Mouse (Mus musculus): ENCODE results near the gene Taar7f.

DNA sequence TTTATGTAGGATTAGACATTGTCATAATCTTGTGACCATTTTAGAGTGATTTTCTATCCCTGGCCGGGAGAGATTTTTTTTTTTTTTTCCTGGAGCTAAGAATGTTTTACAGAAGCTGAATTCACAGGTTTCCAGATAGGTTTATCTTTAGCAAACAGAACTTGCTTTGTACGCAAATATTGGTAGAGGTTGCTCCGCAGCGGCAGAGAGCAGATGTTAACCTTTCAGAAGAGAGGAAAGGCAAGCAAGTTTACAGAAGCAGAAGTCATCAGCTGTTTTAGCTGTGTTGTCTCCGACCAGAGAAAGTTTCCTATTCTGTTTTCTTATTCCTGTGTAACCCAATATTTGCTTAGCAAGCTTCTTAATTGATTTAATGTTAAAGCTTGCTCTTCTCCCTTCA is 37.2 kb downstream of the Taar7f start:
- TF ChIP-seq MAX (IDR thresholded peaks at IDR 0.05) (no peak), MYOD1 (IDR thresholded peaks at IDR 0.05; ENCODE audit: control insufficient read depth, insufficient read length, low read depth) (no peak), CEBPB (IDR thresholded peaks at IDR 0.05; ENCODE audit: low read depth) (no peak), CTCF (IDR thresholded peaks at IDR 0.05; ENCODE audit: control insufficient read depth, insufficient read depth, insufficient read length) (no peak)

Data from C2C12 (cell line).